Mouse (Mus musculus) limb, embryonic 14.5 days (tissue): ENCODE measurements around the gene Pfkp. TPM values are rescaled to one million over a fixed set of nuclear protein-coding genes. Genes with fewer than 3 reads are reported as not detected.

Experiments
- ATAC-seq: fragments of 200-750 bp; cut with Nextera tagmentation; 2 replicates; pipeline ENCODE4 v1.8.0; 2017; ENCODE audit warnings: low read depth, moderate number of reproducible peaks, moderate TSS enrichment; ENCODE audit not compliant: low FRiP score
- DNase-seq: peaks from one replicate; pipeline ENCODE4 v3.0.0-alpha.2; 2015; ENCODE audit warnings: low spot score
- H3K27ac ChIP-seq: fragments of 300-500 bp; sonication (generic); replicated peaks from 2 replicates; pipeline ENCODE4 v1.5.1; 2014; ENCODE audit warnings: low read depth, mild to moderate bottlenecking, low read length, moderate library complexity, mixed read lengths
- H3K27me3 ChIP-seq: fragments of 300-500 bp; sonication (generic); 2 replicates; pipeline ENCODE4 v1.6.1; 2014; ENCODE audit warnings: low read length, mixed read lengths; ENCODE audit not compliant: control insufficient read depth, insufficient read depth
- H3K36me3 ChIP-seq: fragments of 300-500 bp; sonication (generic); 2 replicates; pipeline ENCODE4 v1.6.1; 2014; ENCODE audit warnings: mild to moderate bottlenecking, low read length, moderate library complexity, mixed read lengths; ENCODE audit not compliant: control insufficient read depth, insufficient read depth
- H3K4me1 ChIP-seq: fragments of 300-500 bp; sonication (generic); 2 replicates; pipeline ENCODE4 v1.6.1; 2014; ENCODE audit warnings: antibody characterized with exemption, low read length, mixed read lengths; ENCODE audit not compliant: control insufficient read depth, insufficient read depth
- H3K4me2 ChIP-seq: fragments of 300-500 bp; sonication (generic); replicated peaks from 2 replicates; pipeline ENCODE4 v1.6.1; 2014; ENCODE audit warnings: low read depth, mild to moderate bottlenecking, low read length, moderate library complexity; ENCODE audit not compliant: severe bottlenecking
- H3K4me3 ChIP-seq: fragments of 300-500 bp; sonication (generic); replicated peaks from 2 replicates; pipeline ENCODE4 v1.5.1; 2014; ENCODE audit warnings: low read length
- H3K9ac ChIP-seq: fragments of 300-500 bp; sonication (generic); 2 replicates; pipeline ENCODE4 v1.6.1; 2014; ENCODE audit warnings: mild to moderate bottlenecking, low read depth, low read length, moderate library complexity; ENCODE audit not compliant: severe bottlenecking
- H3K9me3 ChIP-seq: fragments of 300-500 bp; sonication (generic); 2 replicates; pipeline ENCODE4 v1.6.1; 2016; ENCODE audit warnings: low read length; ENCODE audit not compliant: control insufficient read depth
- POLR2A ChIP-seq: fragments of 200-500 bp; IDR thresholded peaks from 2 replicates; pipeline ENCODE4 v1.8.0; 2012; ENCODE audit warnings: inconsistent platforms, mild to moderate bottlenecking, moderate library complexity, borderline replicate concordance; ENCODE audit not compliant: insufficient read depth, insufficient read length; ENCODE audit errors: extremely low read depth
- WGBS: fragments of 180-500 bp; shearing (Covaris S2); extraction: QIAGEN DNeasy Blood & Tissue Kit; methylation state at CpG from one replicate; pipeline ENCODE4 v1.1.7; 2014; 5-methylcytosine and 5-hydroxymethylcytosine counted together
- polyA plus RNA-seq, 2 experiments: library from polyadenylated mRNA; depleted of rRNA in 1 of 2; stranded (reverse) in 1 of 2; unstranded in 1 of 2; fragments of >200 nt; fragmentation: Nextera tagmentation in 1 of 2; extraction: Ambion mirVana in 1 of 2; gene quantifications; 2 replicates each; pipeline versions ENCODE4 v1.2.1 to v1.2.3; 2012 to 2014

Gene Pfkp
- polyA plus RNA-seq, 2 experiments: 12.2 TPM

GRCm38 (mm10) chr13:6590846-6591245 is 57.7 kb downstream of the Pfkp start:
- H3K4me1 ChIP-seq: no peaks in the 10 kb centered on the region
- 23% methylated on average over 3 of the region's 3 CpGs for WGBS
- H3K4me2 ChIP-seq: no peak overlapping the region
- H3K4me3 ChIP-seq: no peak overlapping the region
- TF ChIP-seq POLR2A: no peak
- ATAC-seq (no peak), DNase-seq (no peak)
- no peaks in the 10 kb centered on the region for H3K27me3 ChIP-seq
- no peak overlapping the region for H3K9ac ChIP-seq
- H3K9me3 ChIP-seq: no peaks in the 10 kb centered on the region
- H3K36me3 ChIP-seq: no peaks in the 10 kb centered on the region
- no peak overlapping the region for H3K27ac ChIP-seq

GRCm38 (mm10) chr13:6586009-6586408 is 62.6 kb downstream of the Pfkp start:
- TF ChIP-seq POLR2A: no peak
- Histone ChIP-seq H3K9ac (no peak overlapping the region), H3K9me3 (no peaks in the 10 kb centered on the region), H3K4me2 (no peak overlapping the region), H3K27me3 (no peaks in the 10 kb centered on the region), H3K36me3 (peaks cover 9% of the 10 kb centered on the region), H3K27ac (no peak overlapping the region), H3K4me3 (no peak overlapping the region), H3K4me1 (no peaks in the 10 kb centered on the region)
- ATAC-seq (no peak), DNase-seq (no peak)
- 62% methylated on average over 9 of the region's 9 CpGs for WGBS

DNA sequence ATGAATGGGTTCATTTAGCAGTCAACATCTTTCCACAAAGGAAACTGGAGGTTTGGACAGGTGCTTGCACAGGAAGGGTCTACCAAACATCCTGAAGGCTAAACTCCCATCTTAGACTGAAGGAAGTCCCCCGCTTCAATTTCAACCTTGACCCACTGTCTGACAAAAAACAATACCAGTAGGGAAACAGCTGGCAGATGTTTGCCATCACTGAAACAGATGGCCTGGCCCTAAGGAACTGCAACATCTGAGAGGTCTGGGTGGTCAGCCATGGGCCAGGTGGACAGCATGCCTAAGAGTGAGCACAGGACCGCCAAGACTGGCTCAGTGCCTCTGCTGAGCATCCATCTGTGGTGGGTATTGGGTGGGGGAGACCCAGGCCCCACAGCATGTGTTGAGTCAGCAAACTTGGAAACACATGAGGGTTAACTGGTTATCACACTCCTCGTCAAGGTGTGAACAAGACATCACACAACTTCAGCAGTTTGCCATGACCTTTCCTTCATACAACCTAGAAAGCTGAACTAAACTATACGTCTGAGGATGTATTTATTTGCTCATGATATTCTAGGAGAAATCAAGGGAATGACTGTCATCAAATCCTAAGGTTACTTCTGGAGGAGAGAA is 65.0 kb downstream of the Pfkp start:
- Histone ChIP-seq H3K4me1 (no peaks in the 10 kb centered on the region), H3K36me3 (peaks cover 31% of the 10 kb centered on the region), H3K9me3 (no peaks in the 10 kb centered on the region), H3K4me2 (no peak overlapping the region), H3K27me3 (no peaks in the 10 kb centered on the region), H3K27ac (no peak overlapping the region), H3K9ac (no peak overlapping the region), H3K4me3 (no peak overlapping the region)
- 71% methylated on average over 4 of the region's 4 CpGs for WGBS
- ATAC-seq: no peak
- TF ChIP-seq POLR2A: no peak
- no peak for DNase-seq

DNA sequence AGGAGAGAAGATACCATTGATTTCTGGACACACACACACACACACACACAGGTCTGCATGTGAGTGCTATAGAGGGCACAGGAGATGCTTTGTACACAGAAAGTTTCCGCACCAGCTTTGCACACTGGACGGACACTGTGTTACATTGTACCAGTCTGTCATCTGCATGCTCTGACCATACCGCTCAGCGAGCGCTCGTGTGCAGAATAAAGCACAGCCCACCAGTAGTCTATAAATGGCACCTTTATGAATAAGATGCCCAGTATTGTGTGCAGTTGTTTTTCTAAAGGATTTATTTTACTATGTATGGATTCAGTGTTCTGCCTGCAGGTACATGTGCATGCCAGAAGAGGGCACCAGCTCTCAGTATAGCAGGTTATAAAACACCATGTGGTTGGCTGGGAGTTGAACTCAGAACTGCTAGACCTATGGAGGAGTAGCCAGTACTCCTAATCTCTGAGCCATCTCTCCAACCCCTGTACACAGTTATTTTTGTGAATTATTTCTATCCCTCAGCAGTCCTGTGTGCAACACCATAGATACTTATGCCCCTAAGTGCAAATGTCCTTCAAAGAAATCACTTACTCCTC is 72.6 kb downstream of the Pfkp start:
- Histone ChIP-seq H3K9me3 (no peaks in the 10 kb centered on the region), H3K27me3 (no peaks in the 10 kb centered on the region), H3K27ac (no peak overlapping the region), H3K4me3 (no peak overlapping the region), H3K4me2 (no peak overlapping the region), H3K4me1 (no peaks in the 10 kb centered on the region), H3K36me3 (peaks cover 91% of the 10 kb centered on the region), H3K9ac (no peak overlapping the region)
- DNase-seq (no peak), ATAC-seq (no peak; the same call in 1 of the 2 replicates)
- 93% methylated on average over 6 of the region's 6 CpGs for WGBS
- no peak for TF ChIP-seq POLR2A

DNA sequence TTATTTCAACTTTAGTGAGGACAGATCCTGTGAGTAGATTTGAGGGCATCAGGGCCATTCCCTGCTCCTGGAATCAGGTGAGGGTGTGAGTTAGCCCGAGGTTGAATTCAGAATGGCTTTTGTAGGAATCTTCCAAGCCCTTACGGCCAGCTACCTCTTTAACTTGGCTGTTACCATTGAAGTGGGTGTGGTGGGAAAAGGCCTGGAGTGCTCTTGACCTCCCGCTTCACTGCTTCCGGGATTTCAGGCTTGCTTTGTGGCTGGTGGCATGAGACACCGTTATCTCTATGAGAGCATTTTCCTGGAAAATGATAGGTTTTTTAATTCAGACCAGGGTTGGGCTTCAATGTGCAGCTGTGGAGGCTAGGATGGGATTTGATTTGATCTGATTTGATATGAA is 83.0 kb downstream of the Pfkp start:
- no peaks in the 10 kb centered on the region for H3K9me3 ChIP-seq
- H3K4me1 ChIP-seq: no peaks in the 10 kb centered on the region
- no peak for ATAC-seq
- H3K4me2 ChIP-seq: no peak overlapping the region
- H3K9ac ChIP-seq: no peak overlapping the region
- peaks cover 93% of the 10 kb centered on the region for H3K36me3 ChIP-seq
- H3K4me3 ChIP-seq: no peak overlapping the region
- TF ChIP-seq POLR2A: no peak
- whole genome bisulfite sequencing: 88% methylated on average over 5 of the region's 5 CpGs
- DNase-seq: no peak
- H3K27ac ChIP-seq: no peak overlapping the region
- no peaks in the 10 kb centered on the region for H3K27me3 ChIP-seq
